Mouse (Mus musculus) stomach, postnatal 0 days (tissue): Measurements from ENCODE around the gene Noxo1. TPM values are rescaled to one million over a fixed set of nuclear protein-coding genes. Genes with fewer than 3 reads are reported as not detected.

Experiments used
- ATAC-seq: fragments of 200-750 bp; cut with Nextera tagmentation; 2 replicates; pipeline ENCODE4 v1.8.0; 2017; ENCODE audit not compliant: low FRiP score, low TSS enrichment
- DNase-seq: peaks from one replicate; pipeline ENCODE4 v3.0.0-alpha.2; 2016; ENCODE audit warnings: low spot score
- H3K27ac ChIP-seq: fragments of 300-500 bp; sonication (generic); replicated peaks from 2 replicates; pipeline ENCODE4 v1.5.1; 2014; ENCODE audit warnings: mild to moderate bottlenecking, control low read depth
- H3K27me3 ChIP-seq: fragments of 300-500 bp; sonication (generic); 2 replicates; pipeline ENCODE4 v1.6.1; 2014; ENCODE audit warnings: low read length; ENCODE audit not compliant: control insufficient read depth, insufficient read depth
- H3K36me3 ChIP-seq: fragments of 300-500 bp; sonication (generic); 2 replicates; pipeline ENCODE4 v1.6.1; 2014; ENCODE audit warnings: low read length, mixed read lengths; ENCODE audit not compliant: control insufficient read depth, insufficient read depth
- H3K4me1 ChIP-seq: fragments of 300-500 bp; sonication (generic); replicated peaks from 2 replicates; pipeline ENCODE4 v1.6.1; 2014; ENCODE audit warnings: antibody characterized with exemption; ENCODE audit not compliant: control insufficient read depth, insufficient read depth
- H3K4me2 ChIP-seq: fragments of 300-500 bp; sonication (generic); replicated peaks from 2 replicates; pipeline ENCODE4 v1.6.1; 2014; ENCODE audit warnings: low read depth, mild to moderate bottlenecking, control low read depth, moderate library complexity
- H3K4me3 ChIP-seq: fragments of 300-500 bp; sonication (generic); 2 replicates; pipeline ENCODE4 v1.5.1; 2014; ENCODE audit warnings: low read depth, low read length, control low read depth
- H3K9ac ChIP-seq: fragments of 300-500 bp; sonication (generic); 2 replicates; pipeline ENCODE4 v1.6.1; 2014; ENCODE audit warnings: mild to moderate bottlenecking, low read length, control low read depth, mixed read lengths
- H3K9me3 ChIP-seq: fragments of 300-500 bp; sonication (generic); 2 replicates; pipeline ENCODE4 v1.6.1; 2016; ENCODE audit warnings: low read length; ENCODE audit not compliant: control insufficient read depth
- CTCF ChIP-seq: IDR thresholded peaks from 2 replicates; pipeline ENCODE4 v1.5.1; 2016; ENCODE audit warnings: antibody characterized with exemption, low read depth, mild to moderate bottlenecking, moderate library complexity
- EP300 ChIP-seq: optimal IDR thresholded peaks from 2 replicates; pipeline ENCODE3; 2016; ENCODE audit warnings: antibody characterized with exemption
- WGBS: fragments of 180-500 bp; shearing (Covaris S2); extraction: QIAGEN DNeasy Blood & Tissue Kit; methylation state at CpG from one replicate; pipeline ENCODE4 v1.1.7; 2014; 5-methylcytosine and 5-hydroxymethylcytosine counted together
- polyA plus RNA-seq: library from polyadenylated mRNA; unstranded; fragments of >200 nt; fragmentation: Nextera tagmentation; extraction: Ambion mirVana; gene quantifications from 2 replicates; pipeline ENCODE4 v1.2.1, GENCODE M21; 2015

The Noxo1 gene
- polyA plus RNA-seq, 1 experiment from 2014 or later = 3.3 TPM

DNA sequence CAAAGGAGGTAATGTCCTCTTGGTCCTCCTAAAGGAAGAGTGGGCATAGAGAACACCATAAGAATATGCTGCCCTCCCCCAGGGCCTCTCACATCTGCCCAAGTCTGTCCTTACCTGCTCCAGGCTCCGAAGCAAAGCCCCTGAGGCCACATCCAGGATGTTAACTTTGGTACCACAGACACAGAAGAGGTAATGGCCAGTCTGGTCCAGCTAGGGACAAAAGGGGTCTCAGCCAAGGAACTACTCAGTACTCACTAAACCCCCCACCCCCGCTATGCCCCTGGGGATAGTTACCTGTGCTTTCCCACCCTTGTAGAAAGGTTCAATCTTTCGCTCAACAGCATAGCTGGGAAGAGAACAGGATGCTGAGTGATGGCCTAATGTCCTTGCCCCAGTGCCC, 9.8 kb downstream of the Noxo1 start:
- TF ChIP-seq EP300 (no peak), CTCF (no peak)
- no peaks in the 10 kb centered on the region for H3K27me3 ChIP-seq
- H3K27ac ChIP-seq = no peak overlapping the region
- H3K4me3 ChIP-seq = no peak overlapping the region
- ATAC-seq (no peak), DNase-seq (no peak)
- 96% methylated on average over 3 of the region's 3 CpGs for WGBS
- H3K36me3 ChIP-seq = peaks cover 23% of the 10 kb centered on the region
- H3K9me3 ChIP-seq = no peaks in the 10 kb centered on the region
- H3K9ac ChIP-seq = no peak overlapping the region
- no peak overlapping the region for H3K4me2 ChIP-seq
- no peaks in the 10 kb centered on the region for H3K4me1 ChIP-seq

- TF ChIP-seq CTCF = no peak
- no peak for TF ChIP-seq EP300
- Histone ChIP-seq H3K4me2 (peak within 1 kb of the TSS; percentile 77), H3K36me3 (peaks cover 13% of the 10 kb centered on the region), H3K9me3 (no peaks in the 10 kb centered on the region), H3K4me1 (no peaks in the 10 kb centered on the region), H3K27ac (peak within 1 kb of the TSS; percentile 86), H3K9ac (peak within 1 kb of the TSS; percentile 72), H3K27me3 (no peaks in the 10 kb centered on the region), H3K4me3 (peak within 1 kb of the TSS; percentile 66)
- peak; percentile 96 for DNase-seq
- peak; percentile 85 for ATAC-seq
- 2% methylated on average over 32 of the region's 32 CpGs for WGBS
These were observed 11.2 kb downstream of the Noxo1 start, which contains the start of gene Tbl3 for GRCm38 (mm10) chr17:24706982-24707800. TSS of gene Tbl3 (minus strand) at chr17:24707660.

GRCm38 (mm10) chr17:24707801-24708425, 11.9 kb downstream of the Noxo1 start:
- Histone ChIP-seq H3K4me3 (peak overlapping the region; percentile 66), H3K36me3 (peaks cover 12% of the 10 kb centered on the region), H3K4me1 (no peaks in the 10 kb centered on the region), H3K27ac (peak overlapping the region; percentile 86), H3K4me2 (peak overlapping the region; percentile 77), H3K9ac (peak overlapping the region; percentile 72), H3K9me3 (no peaks in the 10 kb centered on the region), H3K27me3 (no peaks in the 10 kb centered on the region)
- no peak for TF ChIP-seq EP300
- TF ChIP-seq CTCF = no peak
- no peak for DNase-seq
- 4% methylated on average over 24 of the region's 24 CpGs for WGBS
- no peak for ATAC-seq

DNA sequence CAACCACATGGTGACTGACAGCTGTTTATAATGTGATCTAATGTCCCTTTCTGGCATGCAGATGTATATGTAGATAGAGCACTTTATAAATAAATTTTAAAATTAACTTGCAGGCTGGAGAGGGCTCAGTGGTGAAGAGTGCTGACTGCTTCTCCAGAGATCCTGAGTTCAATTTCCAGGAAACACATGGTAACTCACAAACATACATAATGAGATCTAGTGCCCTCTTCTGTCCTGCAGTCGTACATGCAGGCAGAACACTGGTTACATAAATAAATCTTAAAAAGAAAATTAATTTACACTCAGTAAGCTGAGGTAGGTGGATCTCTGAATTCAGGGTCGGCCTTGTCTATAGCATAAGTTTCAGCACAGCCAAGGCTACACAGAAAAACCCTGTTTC, 12.6 kb downstream of the Noxo1 start:
- WGBS = 34% methylated on average over 2 of the region's 2 CpGs
- Histone ChIP-seq H3K4me2 (no peak overlapping the region), H3K4me1 (no peaks in the 10 kb centered on the region), H3K9ac (no peak overlapping the region), H3K36me3 (peaks cover 11% of the 10 kb centered on the region), H3K9me3 (no peaks in the 10 kb centered on the region), H3K4me3 (no peak overlapping the region), H3K27ac (no peak overlapping the region), H3K27me3 (no peaks in the 10 kb centered on the region)
- ATAC-seq (0 out of 2 replicates have a peak, but pooled peaks have one; percentile 9), DNase-seq (no peak)
- TF ChIP-seq EP300 = no peak
- peak; percentile 66 for TF ChIP-seq CTCF

DNA sequence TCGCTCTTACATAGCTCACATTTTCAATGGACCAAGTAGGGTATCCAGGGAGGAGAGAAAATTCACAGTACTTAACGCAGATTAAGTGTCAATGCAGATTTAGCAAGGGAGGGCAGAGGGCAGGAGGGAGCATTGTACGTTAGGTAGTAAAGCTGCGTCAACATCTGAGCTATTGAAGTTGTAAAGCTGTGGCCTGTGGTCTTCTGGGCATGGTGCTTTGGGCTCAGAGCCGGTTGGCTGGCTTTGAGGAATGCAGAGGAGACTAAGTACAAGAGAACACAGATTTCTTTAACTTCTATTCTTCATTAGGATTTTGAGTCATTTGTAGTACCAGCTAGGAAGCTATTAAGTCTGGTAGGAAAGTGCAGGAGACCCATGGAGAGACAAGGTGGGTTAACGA, 19.5 kb downstream of the Noxo1 start:
- Histone ChIP-seq H3K9ac (no peak overlapping the region), H3K36me3 (no peaks in the 10 kb centered on the region), H3K27ac (no peak overlapping the region), H3K4me1 (no peaks in the 10 kb centered on the region), H3K4me3 (no peak overlapping the region), H3K27me3 (no peaks in the 10 kb centered on the region), H3K4me2 (no peak overlapping the region), H3K9me3 (no peaks in the 10 kb centered on the region)
- 69% methylated on average over 6 of the region's 6 CpGs for WGBS
- TF ChIP-seq EP300 (no peak), CTCF (no peak)
- no peak for ATAC-seq
- DNase-seq = no peak
